Mouse (Mus musculus): ENCODE results near the gene Tram2.

DNA sequence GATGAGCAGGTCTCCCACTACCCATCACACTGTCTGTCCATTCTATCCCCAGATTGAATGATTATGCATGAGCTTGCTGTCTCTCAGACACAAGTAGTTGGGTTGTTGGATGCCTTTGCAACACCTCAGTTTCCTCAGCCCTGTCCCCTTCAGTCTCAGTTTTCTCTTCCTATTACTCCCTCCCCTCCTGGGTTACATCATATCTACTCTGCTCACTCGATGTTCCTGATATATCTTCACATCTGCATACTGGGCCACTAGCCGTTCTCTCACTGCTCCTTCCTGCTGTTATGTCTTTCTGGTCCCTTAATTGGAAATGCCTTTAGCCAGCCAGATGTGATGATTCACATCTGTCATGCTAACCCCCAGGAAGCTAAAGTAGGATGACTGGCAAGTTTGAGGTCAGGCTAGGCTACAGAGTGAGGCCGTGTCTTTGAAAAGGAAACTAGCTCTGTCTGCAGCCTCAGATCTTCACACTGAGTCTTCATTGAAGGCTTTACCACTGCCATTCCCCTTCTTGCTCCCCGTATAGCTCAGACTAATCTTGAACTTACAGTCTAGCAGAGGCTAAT is 15.7 kb upstream of the Tram2 start:
- TF ChIP-seq CTCF (IDR thresholded peaks at IDR 0.05; ENCODE audit: low read depth, low read length) (no peak), GATA1 (IDR thresholded peaks at IDR 0.05; ENCODE audit: borderline replicate concordance, low read length) (no peak), POLR2AphosphoS5 (IDR thresholded peaks at IDR 0.05; ENCODE audit: insufficient replicate concordance, low read depth, low read length) (no peak), GATA2 (IDR thresholded peaks at IDR 0.05; ENCODE audit: borderline replicate concordance, low read depth, low read length) (no peak)

Measured in G1E (cell line).